Mouse (Mus musculus): ENCODE measurements at regions not wholly inside any gene's neighbourhood (a gene's known extent, or its start where the extent isn't known, plus 50 kb on each side); places are given as distances from the start of the nearest gene placed in this dataset.

GRCm38 (mm10) chr6:51326103-51326829 lies 106.2 kb upstream of the Nfe2l3 start:
- no peak for ATAC-seq (replicated peaks; ENCODE audit: low FRiP score, low TSS enrichment, poor library complexity, severe bottlenecking)

DNA sequence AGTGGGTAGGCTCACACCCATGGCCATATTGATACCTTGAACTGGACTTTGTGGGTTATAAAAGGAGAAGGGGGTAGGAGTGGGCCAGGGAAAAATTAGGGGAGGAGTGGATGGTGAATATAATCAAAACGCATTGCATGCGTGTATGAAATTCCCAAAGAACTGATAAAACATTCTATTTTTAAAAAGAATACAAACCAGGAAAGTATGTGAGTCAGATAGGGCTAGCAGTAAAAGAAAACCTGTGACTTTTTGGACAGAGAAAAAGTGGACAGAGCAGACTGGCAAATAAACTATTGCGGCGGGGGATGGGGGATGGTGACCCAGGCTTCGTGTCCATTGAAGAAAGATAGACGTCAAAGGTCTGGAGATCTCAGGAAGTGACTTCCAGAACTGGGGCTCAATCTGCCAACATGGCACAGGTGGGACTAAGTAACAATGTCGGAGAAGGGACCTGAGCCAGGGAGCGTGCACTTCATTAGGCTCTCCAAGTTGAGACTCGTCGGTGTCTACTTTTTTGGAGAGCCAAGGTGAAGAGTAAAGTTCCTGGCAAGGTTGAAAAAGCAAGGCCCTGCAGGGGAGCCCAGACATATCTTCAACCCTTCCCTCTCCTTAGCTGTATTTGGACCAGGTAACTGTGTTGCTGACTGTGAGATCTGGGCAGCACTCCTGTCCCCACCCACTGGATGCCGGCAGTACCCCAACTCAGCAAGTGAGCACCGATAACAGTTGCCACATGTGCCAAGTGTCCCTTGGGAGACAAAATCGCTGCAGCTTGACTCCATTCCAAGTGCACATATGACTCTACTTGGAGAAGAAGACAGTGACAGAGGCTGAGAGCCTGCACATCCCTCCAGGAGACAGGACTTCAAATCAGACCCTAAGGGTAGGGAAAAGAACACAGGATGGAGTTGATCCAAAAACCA lies 103.1 kb upstream of the Nfe2l3 start:
- ATAC-seq (replicated peaks; ENCODE audit: low FRiP score, low TSS enrichment, poor library complexity, severe bottlenecking): no peak

DNA sequence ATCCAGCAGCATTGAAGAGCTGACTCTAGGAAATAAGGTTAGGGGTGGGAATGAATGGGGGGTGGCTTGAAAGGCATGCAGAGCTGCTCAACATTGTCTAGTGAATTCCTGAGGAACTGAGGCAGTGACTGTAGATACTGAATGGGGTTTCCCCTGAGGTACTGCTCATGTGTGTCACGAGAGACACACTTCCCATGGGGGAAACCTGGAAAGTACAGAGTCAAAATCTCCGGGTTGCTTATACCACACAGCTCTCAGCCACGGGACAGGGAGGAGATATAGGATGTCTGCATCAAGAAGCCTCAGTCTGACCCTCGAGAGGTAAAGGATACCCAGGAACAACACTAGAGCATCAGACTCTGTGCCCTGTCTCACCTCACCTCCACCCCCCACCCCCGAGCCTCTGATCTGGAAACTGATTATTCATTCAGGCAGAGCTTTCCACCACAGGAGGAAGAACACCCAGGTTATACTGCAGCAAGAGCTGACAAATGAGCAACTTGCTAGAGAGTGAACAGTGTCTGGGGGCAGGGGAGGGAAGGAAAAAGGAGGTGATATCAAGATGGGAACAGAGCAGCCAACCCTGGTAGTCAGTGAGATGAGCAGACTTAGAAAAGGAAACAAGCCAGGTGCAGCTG lies 102.3 kb upstream of the Nfe2l3 start:
- ATAC-seq (replicated peaks; ENCODE audit: low FRiP score, low TSS enrichment, poor library complexity, severe bottlenecking): no peak

- ATAC-seq (replicated peaks; ENCODE audit: low FRiP score, low TSS enrichment, poor library complexity, severe bottlenecking): no peak
Observed at GRCm38 (mm10) chr6:51332841-51333240, 99.6 kb upstream of the Nfe2l3 start.

DNA sequence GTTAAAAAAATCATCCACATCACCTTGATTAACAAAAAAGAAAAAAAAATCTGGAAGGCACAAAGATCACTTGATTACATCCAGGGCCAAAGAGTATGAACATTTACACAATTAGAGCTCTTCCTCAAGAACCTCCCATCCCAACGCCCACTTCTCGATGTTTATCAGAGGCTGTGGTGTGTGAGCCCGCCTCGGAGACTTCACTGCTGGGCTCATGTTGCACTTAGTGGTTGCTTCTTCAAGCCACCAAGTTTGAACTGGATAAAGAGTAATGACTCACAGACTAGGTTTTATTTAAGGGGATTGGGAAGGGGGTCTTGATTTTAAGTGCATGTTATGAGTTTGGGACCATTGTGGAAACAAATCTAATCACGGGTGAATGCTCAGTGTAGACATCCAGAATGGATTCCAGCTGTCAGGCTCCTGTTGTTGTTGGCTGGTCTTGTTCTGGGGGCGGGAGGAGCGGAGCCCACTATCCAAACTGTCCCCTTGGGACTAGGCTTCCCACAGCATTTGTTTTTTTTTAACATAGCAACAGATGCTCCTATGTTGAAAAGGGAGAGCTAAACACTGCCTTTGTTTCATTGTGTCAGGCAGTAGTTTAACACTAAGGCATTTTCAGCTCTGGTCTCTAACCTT lies 98.6 kb upstream of the Nfe2l3 start:
- no peak for ATAC-seq (replicated peaks; ENCODE audit: low FRiP score, low TSS enrichment, poor library complexity, severe bottlenecking)

DNA sequence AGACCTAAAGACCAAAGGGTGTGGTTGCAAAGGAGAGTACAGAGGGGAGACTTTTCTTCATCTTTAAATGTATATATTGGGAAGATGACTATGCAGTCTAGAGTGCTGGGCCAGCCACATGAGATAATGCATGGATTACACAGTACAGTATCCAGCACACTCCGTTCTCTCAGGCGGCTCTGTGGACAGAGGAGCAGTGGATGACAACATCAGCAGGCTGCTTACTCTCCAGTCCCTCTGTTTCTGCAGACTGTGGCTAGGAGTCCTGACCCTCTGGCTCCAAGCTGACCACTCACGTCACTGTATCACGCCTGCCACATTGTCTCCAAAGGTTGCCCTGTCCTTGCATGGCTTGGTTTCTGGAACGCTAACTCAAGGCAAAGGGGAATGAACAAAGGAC lies 97.2 kb upstream of the Nfe2l3 start:
- ATAC-seq (replicated peaks; ENCODE audit: low FRiP score, low TSS enrichment, poor library complexity, severe bottlenecking): no peak

- no peak for ATAC-seq (replicated peaks; ENCODE audit: low FRiP score, low TSS enrichment, poor library complexity, severe bottlenecking)
Observed at GRCm38 (mm10) chr6:51339301-51339700, 93.2 kb upstream of the Nfe2l3 start.

- ATAC-seq (replicated peaks; ENCODE audit: low FRiP score, low TSS enrichment, poor library complexity, severe bottlenecking): no peak
Observed at GRCm38 (mm10) chr6:51347721-51348120, 84.7 kb upstream of the Nfe2l3 start.

- no peak for ATAC-seq (replicated peaks; ENCODE audit: low FRiP score, low TSS enrichment, poor library complexity, severe bottlenecking)
Observed at GRCm38 (mm10) chr6:51349771-51350170, 82.7 kb upstream of the Nfe2l3 start.

DNA sequence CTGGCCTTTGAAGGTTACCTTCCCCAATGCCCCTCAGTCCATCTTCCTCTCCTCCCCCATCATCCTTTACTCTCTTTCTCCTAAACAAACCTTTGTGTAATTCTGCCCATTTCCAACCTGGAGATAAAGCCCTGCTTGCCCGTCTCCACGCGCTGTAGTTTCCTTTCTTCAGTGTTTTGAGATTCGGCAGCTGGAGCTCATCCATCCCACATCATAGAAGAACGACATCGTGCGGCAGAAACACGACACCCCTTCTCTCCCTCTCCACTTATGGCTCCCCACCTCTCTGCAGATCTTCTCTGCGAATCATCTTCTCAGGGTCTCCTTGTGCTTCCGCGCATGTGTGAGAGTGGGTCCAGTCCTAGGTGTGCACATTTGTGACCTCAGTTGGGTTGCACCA lies 77.4 kb upstream of the Nfe2l3 start:
- ATAC-seq (replicated peaks; ENCODE audit: low FRiP score, low TSS enrichment, poor library complexity, severe bottlenecking): no peak

DNA sequence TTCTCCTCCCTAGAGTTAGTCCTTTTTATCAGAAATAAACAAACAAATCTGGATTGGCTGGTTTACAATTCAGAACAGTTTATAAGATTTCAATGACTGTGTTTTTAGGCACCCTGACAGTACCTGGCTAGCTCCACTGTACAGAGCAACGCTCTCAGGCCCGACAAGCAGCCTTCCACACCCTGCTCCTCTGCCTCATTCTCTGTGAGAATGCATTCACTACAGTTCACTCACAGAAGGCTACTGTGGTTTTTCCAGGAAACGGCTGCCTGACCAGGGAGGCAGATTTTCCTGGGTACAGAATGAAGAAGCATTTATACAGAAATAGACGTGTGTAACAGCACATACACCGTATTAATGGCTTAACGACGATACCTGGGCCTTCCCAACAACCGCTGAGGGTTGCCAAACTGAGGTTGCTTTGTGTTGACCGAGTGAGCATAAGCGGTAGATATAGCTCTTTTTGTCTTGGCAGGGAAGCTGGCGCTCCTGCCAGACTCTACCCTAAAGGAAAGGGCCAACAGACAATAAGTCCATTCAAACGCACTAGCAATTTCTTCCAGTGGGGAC lies 70.8 kb upstream of the Nfe2l3 start:
- ATAC-seq (replicated peaks; ENCODE audit: low FRiP score, low TSS enrichment, poor library complexity, severe bottlenecking): no peak

GRCm38 (mm10) chr6:51362475-51363226 lies 69.8 kb upstream of the Nfe2l3 start:
- peak; percentile 93 for ATAC-seq (replicated peaks; ENCODE audit: low FRiP score, low TSS enrichment, poor library complexity, severe bottlenecking)

- ATAC-seq (replicated peaks; ENCODE audit: low FRiP score, low TSS enrichment, poor library complexity, severe bottlenecking): no peak
Observed at GRCm38 (mm10) chr6:51364776-51365175, 67.7 kb upstream of the Nfe2l3 start.

GRCm38 (mm10) chr6:51369771-51370170 lies 62.7 kb upstream of the Nfe2l3 start:
- ATAC-seq (replicated peaks; ENCODE audit: low FRiP score, low TSS enrichment, poor library complexity, severe bottlenecking): no peak

DNA sequence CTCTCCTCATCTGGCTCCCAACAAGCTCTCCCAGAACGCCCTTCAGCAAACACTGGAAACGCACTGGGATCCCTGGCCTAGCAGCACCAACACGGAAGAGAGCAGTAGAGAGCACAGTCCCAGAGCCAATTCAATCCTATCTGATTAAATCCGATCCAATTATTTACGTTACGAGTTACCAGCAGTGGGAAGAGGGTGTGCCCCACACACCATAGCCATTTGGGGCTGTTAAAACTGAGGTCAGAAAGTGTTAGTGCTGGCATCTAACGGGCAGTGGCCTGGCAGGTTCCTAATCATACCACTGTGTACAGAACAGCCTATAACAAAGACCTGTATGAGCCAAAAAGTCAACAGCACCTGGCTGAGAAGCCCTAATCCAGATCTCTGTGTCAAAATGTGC lies 60.1 kb upstream of the Nfe2l3 start:
- ATAC-seq (replicated peaks; ENCODE audit: low FRiP score, low TSS enrichment, poor library complexity, severe bottlenecking): no peak

DNA sequence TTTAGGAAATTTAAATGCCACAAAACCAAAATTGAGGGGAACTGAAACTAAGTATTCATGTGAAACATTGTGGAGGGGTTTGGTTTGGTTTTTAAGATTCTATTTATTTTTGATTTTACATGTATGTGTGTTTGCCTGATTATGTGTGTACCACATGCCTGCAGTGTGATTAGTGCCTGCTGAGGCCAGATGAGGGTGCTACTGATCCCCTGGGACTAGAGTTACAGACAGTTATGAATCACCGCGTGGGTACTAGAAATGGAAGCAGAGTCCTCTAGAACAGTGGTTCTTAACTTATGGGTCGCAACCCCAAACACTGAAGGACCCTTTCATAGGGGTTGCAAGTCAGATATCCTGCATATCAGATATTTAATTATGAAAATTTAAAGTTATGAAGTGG lies 54.0 kb upstream of the Nfe2l3 start:
- ATAC-seq (replicated peaks; ENCODE audit: low FRiP score, low TSS enrichment, poor library complexity, severe bottlenecking): no peak

DNA sequence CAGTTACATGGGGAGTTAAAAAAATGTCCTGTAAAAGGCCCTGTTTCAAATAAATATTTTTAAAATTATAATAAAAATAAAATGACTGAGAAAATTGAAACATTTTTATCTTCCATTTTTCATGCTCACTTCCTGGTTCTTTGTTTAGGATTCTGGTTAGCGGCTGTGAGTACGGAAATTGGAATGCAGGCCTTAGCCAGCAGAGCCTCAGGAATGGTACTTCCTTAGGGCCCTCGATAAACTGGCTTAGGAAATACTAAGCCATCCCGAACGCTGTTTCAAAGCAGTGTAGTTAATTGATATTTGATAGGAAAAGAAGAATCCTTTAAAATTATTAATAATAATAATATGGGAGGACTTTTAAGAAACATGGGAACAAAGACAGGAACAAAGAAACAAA lies 53.4 kb upstream of the Nfe2l3 start:
- no peak for ATAC-seq (replicated peaks; ENCODE audit: low FRiP score, low TSS enrichment, poor library complexity, severe bottlenecking)

DNA sequence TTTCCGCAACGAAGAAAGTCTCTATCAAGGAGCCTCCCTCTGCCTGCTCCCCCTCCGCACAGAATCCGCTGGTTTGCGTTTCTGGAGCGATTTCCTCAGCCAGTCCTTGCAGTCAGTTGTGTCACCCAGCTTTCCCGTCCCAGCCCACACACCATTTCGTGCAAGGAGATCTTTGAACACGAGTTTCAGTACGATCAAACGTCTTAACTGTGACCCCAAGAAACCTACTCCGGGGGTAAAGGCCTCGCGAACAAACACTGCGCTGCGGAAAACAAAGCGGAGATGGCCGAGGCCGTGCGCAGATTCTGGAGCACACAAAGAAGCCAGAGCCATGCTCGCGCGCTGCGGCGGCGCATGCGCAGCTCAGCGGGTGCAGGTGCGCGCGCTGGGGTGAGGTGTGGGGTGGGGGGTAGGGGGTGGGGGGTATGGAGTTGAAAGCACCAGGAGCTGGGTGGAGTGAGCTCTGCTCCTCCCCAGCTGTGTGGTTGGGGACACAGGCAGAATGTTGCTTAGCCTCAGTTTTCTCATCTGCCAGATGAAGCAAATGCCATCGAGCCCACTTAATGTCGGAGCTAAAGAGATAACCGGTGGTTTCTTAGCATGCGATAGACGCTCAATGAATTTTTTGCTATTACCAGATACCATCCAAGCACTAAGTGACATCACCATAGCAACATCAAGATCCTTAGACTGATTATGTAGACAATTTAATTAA lies 52.8 kb upstream of the Nfe2l3 start:
- ATAC-seq (replicated peaks; ENCODE audit: low FRiP score, low TSS enrichment, poor library complexity, severe bottlenecking): peak; percentile 66

- no peak for ATAC-seq (replicated peaks; ENCODE audit: low FRiP score, low TSS enrichment, poor library complexity, severe bottlenecking)
Observed at GRCm38 (mm10) chr6:51380275-51380575, 52.2 kb upstream of the Nfe2l3 start.

All from megakaryocyte-erythroid progenitor cell, adult 5-6 weeks (primary cell).